Mouse (Mus musculus): ENCODE results near the gene Zfp385b.

The Zfp385b gene

GRCm38 (mm10) chr2:77382766-77383165 is 436.7 kb downstream of the Zfp385b start:
- 72% methylated on average over 5 of the region's 5 CpGs for WGBS

- WGBS = 96% methylated on average over 1 of the region's 1 CpGs
Observed at GRCm38 (mm10) chr2:77379907-77380306, 439.5 kb downstream of the Zfp385b start.

GRCm38 (mm10) chr2:77379332-77379731 is 440.1 kb downstream of the Zfp385b start:
- WGBS = 94% methylated on average over 5 of the region's 5 CpGs

- 84% methylated on average over 9 of the region's 9 CpGs for WGBS
Observed at GRCm38 (mm10) chr2:77376823-77377222, 442.6 kb downstream of the Zfp385b start.

- WGBS = 71% methylated on average over 8 of the region's 8 CpGs
Observed at GRCm38 (mm10) chr2:77375155-77375554, 444.3 kb downstream of the Zfp385b start.

- WGBS = 66% methylated on average over 4 of the region's 4 CpGs
Observed at GRCm38 (mm10) chr2:77369174-77369573, 450.3 kb downstream of the Zfp385b start.
